In genomic region chr17:12419491-12420079, GRCm38 (mm10) we compare ENCODE assay signal across 17 mouse cellular contexts. TPM values are rescaled to one million over a fixed set of nuclear protein-coding genes. Genes with fewer than 3 reads are reported as not detected.
DNase-seq lines count a peak whose midpoint lies in the region.
"Had no signal": no experiment of that assay in that cellular context is flagged by ENCODE, and none has a peak within 500 bp of the region (broad histone marks: within the 10 kb centered on the region; RNA-seq: fewer than 3 reads in every experiment).

No protein-coding gene starts in this region.

- DNase-seq in gastrocnemius, postnatal 25 days = peak; percentile 62
- DNase-seq in gastrocnemius, postnatal 4 days (ENCODE audit: low spot score in 2 of 2) = no peak
- DNase-seq in left cerebral cortex, postnatal 36 days (ENCODE audit: low spot score in 2 of 2) = peak; percentile 17 to 40
- no peak for DNase-seq in left cerebral cortex, postnatal 14 days (ENCODE audit: low spot score in 2 of 2)
- DNase-seq in retina, postnatal 1 day = peak; percentile 21
- DNase-seq in retina, embryonic 14.5 days (ENCODE audit: low spot score) = no peak
- peak; percentile 83 for DNase-seq in skeletal muscle tissue, adult 2 months (ENCODE audit: low read depth, low spot score)
- DNase-seq in thymus, postnatal 0 days (ENCODE audit: low spot score) = no peak
- DNase-seq: adrenal gland, adult 2 months; cerebellum, adult 9-10 months; heart, postnatal 36 days; kidney, adult 8-10 months; kidney, postnatal 14 days; midbrain, embryonic 14.5 days; right cerebral cortex, postnatal 14 days had no signal

- intact Hi-C loops in left cerebral cortex, postnatal 36 days (cut with DNase I) = loop anchor here (5.0 kb wide), 2 partner anchors 113 to 393 kb away; no protein-coding TSS in a partner anchor
- intact Hi-C loops in left cerebral cortex, postnatal 14 days (cut with DNase I) = loop anchor here (10.0 kb wide), 2 partner anchors 445 to 575 kb away; partner anchors contain the start of genes Mas1 and Wtap

RNA-seq across cellular contexts. Expression of gene Plg, which starts 41.2 kb away (rescaled TPM):
- total RNA-seq in gastrocnemius, postnatal 25 days (2021) = not detected
- 1 to 10 TPM in 1 of 2 experiments, under 1 TPM in 1; 0.52 to 4.1 TPM for total RNA-seq in gastrocnemius, postnatal 4 days (2021)
- total RNA-seq in left cerebral cortex, postnatal 36 days (2021) = under 1 TPM in 1 of 2 experiments, not detected in 1; 0.18 TPM
- not detected for total RNA-seq in left cerebral cortex, postnatal 14 days (2021)
- polyA plus RNA-seq in thymus, postnatal 0 days (2015; fragmentation: Nextera tagmentation; extraction: Ambion mirVana) = 0.05 TPM in 1 of 2 replicates, not detected in the other
- total RNA-seq: common myeloid progenitor, adult 5-6 weeks; heart, postnatal 36 days had no signal
- polyA plus RNA-seq: heart, embryonic 14.5 days; midbrain, embryonic 14.5 days had no signal

Comparison
In these comparisons a context has a peak if more than half of its experiments do, and no peak if none do; other contexts are left out.
1. DNase-seq: peak in gastrocnemius, postnatal 25 days (single experiment), left cerebral cortex, postnatal 36 days (2 of 2), retina, postnatal 1 day (single experiment) and skeletal muscle tissue, adult 2 months (single experiment); none in gastrocnemius, postnatal 4 days (0 of 2), left cerebral cortex, postnatal 14 days (0 of 2), retina, embryonic 14.5 days (single experiment) and thymus, postnatal 0 days (single experiment).